Mouse (Mus musculus) lung, postnatal 36 days (tissue): ENCODE data around the gene Cnrip1.

Experiments used
- DNase-seq: peaks from one replicate; pipeline ENCODE4 v3.0.0; 2022; ENCODE audit warnings: mixed read lengths

Gene Cnrip1

GRCm38 (mm10) chr11:17112419-17113090 lies 61.2 kb downstream of the Cnrip1 start:
- DNase-seq = no peak

DNA sequence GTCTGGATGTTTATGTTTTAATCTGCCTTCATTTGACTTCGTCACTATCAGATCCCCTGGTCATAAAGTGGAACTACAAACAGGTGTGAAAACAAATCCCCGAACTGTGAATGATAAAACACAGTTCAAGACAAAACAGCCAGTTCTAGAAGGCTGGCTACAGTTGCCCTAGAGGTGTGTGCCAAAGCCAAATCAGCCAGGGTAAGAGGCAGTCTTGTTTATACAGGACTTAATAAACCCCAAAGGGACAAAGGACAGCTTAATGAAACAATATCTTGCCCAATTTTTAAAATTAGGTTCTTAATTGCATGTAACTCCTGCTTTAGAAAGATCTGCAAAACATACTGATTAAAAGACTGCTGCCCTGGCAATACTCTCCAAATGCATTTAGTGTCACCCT lies 75.0 kb downstream of the Cnrip1 start:
- no peak for DNase-seq
